Mouse (Mus musculus) heart, postnatal 10 days (tissue): ENCODE measurements at regions not wholly inside any gene's neighbourhood (a gene's known extent, or its start where the extent isn't known, plus 50 kb on each side); places are given as distances from the start of the nearest gene placed in this dataset.

Experiments used
- DNase-seq, 2 experiments: peaks; one replicate each; pipeline ENCODE4 v3.0.0; 2021
- intact Hi-C: fragments of 180-260 bp; cut with DNase I; formaldehyde crosslinking; loops from one replicate; pipeline ENCODE4 v1.15.1; 2025

- no peak for DNase-seq
- intact Hi-C loops: no loop called here
Measured at GRCm38 (mm10) chr14:24873406-24873805, 386.5 kb downstream of the Rps24 start.

GRCm38 (mm10) chr14:24874426-24875155 lies 387.7 kb downstream of the Rps24 start:
- intact Hi-C loops: no loop called here

GRCm38 (mm10) chr14:24875156-24875545 lies 388.2 kb downstream of the Rps24 start:
- DNase-seq: no peak
- intact Hi-C loops: no loop called here

More at GRCm38 (mm10) chr14:24874426-24875155, 387.7 kb downstream of the Rps24 start:
- no peak for DNase-seq

- DNase-seq: no peak
- intact Hi-C loops: no loop called here
Measured at GRCm38 (mm10) chr14:24875934-24876333, 389.0 kb downstream of the Rps24 start.

GRCm38 (mm10) chr14:24876508-24876907 lies 389.6 kb downstream of the Rps24 start:
- DNase-seq: no peak
- intact Hi-C loops: no loop called here

GRCm38 (mm10) chr14:24877853-24878252 lies 390.9 kb downstream of the Rps24 start:
- no peak for DNase-seq
- intact Hi-C loops: no loop called here

GRCm38 (mm10) chr14:24886164-24886563 lies 399.2 kb downstream of the Rps24 start:
- no peak for DNase-seq
- intact Hi-C loops: no loop called here

GRCm38 (mm10) chr14:24886896-24887421 lies 400.0 kb downstream of the Rps24 start:
- DNase-seq: no peak
- intact Hi-C loops: no loop called here

- intact Hi-C loops: no loop called here
- DNase-seq: peak in 1 of 2 experiments; percentile 25
Measured at GRCm38 (mm10) chr14:24890856-24891255, 403.9 kb downstream of the Rps24 start.

GRCm38 (mm10) chr14:24895196-24895595 lies 408.3 kb downstream of the Rps24 start:
- intact Hi-C loops: no loop called here
- no peak for DNase-seq

GRCm38 (mm10) chr14:24896681-24897080 lies 409.8 kb downstream of the Rps24 start:
- intact Hi-C loops: no loop called here
- DNase-seq: no peak

- peak; percentile 38 to 48 for DNase-seq
- intact Hi-C loops: loop anchor here (10.0 kb wide), 1 partner anchor 396 kb away; no protein-coding TSS in a partner anchor
Measured at GRCm38 (mm10) chr14:24900501-24901179, 413.7 kb downstream of the Rps24 start.

GRCm38 (mm10) chr14:24901726-24902125 lies 414.8 kb downstream of the Rps24 start:
- no peak for DNase-seq
- intact Hi-C loops: loop anchor here (10.0 kb wide), 1 partner anchor 397 kb away; no protein-coding TSS in a partner anchor

GRCm38 (mm10) chr14:24902870-24903269 lies 415.9 kb downstream of the Rps24 start:
- peak; percentile 68 to 76 for DNase-seq
- intact Hi-C loops: loop anchor here (10.0 kb wide), 1 partner anchor 398 kb away; no protein-coding TSS in a partner anchor

- no peak for DNase-seq
- intact Hi-C loops: loop anchor here (10.0 kb wide), 1 partner anchor 400 kb away; no protein-coding TSS in a partner anchor
Measured at GRCm38 (mm10) chr14:24904712-24905111, 417.8 kb downstream of the Rps24 start.

GRCm38 (mm10) chr14:24906916-24907315 lies 420.0 kb downstream of the Rps24 start:
- no peak for DNase-seq
- intact Hi-C loops: loop anchor here (10.0 kb wide), 1 partner anchor 402 kb away; no protein-coding TSS in a partner anchor

- no peak for DNase-seq
- intact Hi-C loops: loop anchor here (10.0 kb wide), 1 partner anchor 404 kb away; no protein-coding TSS in a partner anchor
Measured at GRCm38 (mm10) chr14:24908377-24908776, 421.5 kb downstream of the Rps24 start.

- DNase-seq: peak; percentile 24 to 29
- intact Hi-C loops: no loop called here
Measured at GRCm38 (mm10) chr14:24911621-24912020, 424.7 kb downstream of the Rps24 start.

GRCm38 (mm10) chr14:24919056-24919455 lies 432.1 kb downstream of the Rps24 start:
- intact Hi-C loops: no loop called here

GRCm38 (mm10) chr14:24922006-24922405 lies 435.1 kb downstream of the Rps24 start:
- intact Hi-C loops: no loop called here
- DNase-seq: no peak

More at GRCm38 (mm10) chr14:24919056-24919455, 432.1 kb downstream of the Rps24 start:
- DNase-seq: no peak

GRCm38 (mm10) chr14:24924561-24924960 lies 437.6 kb downstream of the Rps24 start:
- intact Hi-C loops: no loop called here
- DNase-seq: no peak
